Mouse (Mus musculus) CH12.LX (cell line): ENCODE data around the gene Phtf2. TPM values are rescaled to one million over a fixed set of nuclear protein-coding genes. Genes with fewer than 3 reads are reported as not detected.

ENCODE experiments used
- DNase-seq: peaks from one replicate; pipeline ENCODE4 v3.0.0-alpha.2; 2013; ENCODE audit errors: extremely low read depth
- H3K27ac ChIP-seq: 2 replicates; pipeline ENCODE4 v1.5.1; 2012; ENCODE audit warnings: low read depth, mild to moderate bottlenecking, control low read depth, moderate library complexity; ENCODE audit not compliant: insufficient read depth
- H3K27me3 ChIP-seq: replicated peaks from 2 replicates; pipeline ENCODE3; 2012; ENCODE audit warnings: inconsistent platforms
- H3K36me3 ChIP-seq, 2 experiments: replicated peaks in 1 of 2; 2 replicates each; pipeline versions ENCODE3 to v1.6.1; 2012; ENCODE audit warnings: inconsistent platforms in 1 of 2, low read length in 1 of 2, mild to moderate bottlenecking in 1 of 2, mixed read lengths in 1 of 2, moderate library complexity in 1 of 2; ENCODE audit not compliant: control insufficient read depth in 1 of 2, insufficient read depth in 1 of 2
- H3K4me1 ChIP-seq, 2 experiments: 2 replicates each; pipeline ENCODE4 v1.6.1; 2012; ENCODE audit warnings: inconsistent platforms in 1 of 2, moderate library complexity in 1 of 2; ENCODE audit not compliant: insufficient read depth in 2 of 2, control insufficient read depth in 1 of 2
- H3K4me2 ChIP-seq: 2 replicates; pipeline ENCODE4 v1.6.1; 2012; ENCODE audit warnings: low read depth, mild to moderate bottlenecking, control low read depth; ENCODE audit not compliant: poor library complexity, insufficient read depth, severe bottlenecking
- H3K4me3 ChIP-seq, 3 experiments: fragments of 150-350 bp in 1 of 3; sonication (generic) in 1 of 3; replicated peaks in 1 of 3; 2 replicates each; pipeline versions ENCODE3 to v1.5.1; 2011 to 2012; ENCODE audit warnings: low read depth in 2 of 3, low read length in 2 of 3, mild to moderate bottlenecking in 2 of 3, moderate library complexity in 2 of 3, control low read depth in 1 of 3, improper control_type of control experiment in 1 of 3, inconsistent platforms in 1 of 3, mixed read lengths in 1 of 3; ENCODE audit not compliant: poor library complexity in 1 of 3
- H3K79me2 ChIP-seq: replicated peaks from 2 replicates; pipeline ENCODE4 v1.6.1; 2012; ENCODE audit warnings: mild to moderate bottlenecking, moderate library complexity; ENCODE audit not compliant: control insufficient read depth, poor library complexity, insufficient read depth, severe bottlenecking; ENCODE audit errors: extremely low read depth
- H3K9ac ChIP-seq: 2 replicates; pipeline ENCODE4 v1.6.1; 2012; ENCODE audit warnings: low read depth, mild to moderate bottlenecking, control low read depth, moderate library complexity; ENCODE audit not compliant: insufficient read depth
- H3K9me3 ChIP-seq: replicated peaks from 2 replicates; pipeline ENCODE3; 2012; ENCODE audit warnings: low read length, inconsistent platforms, mixed read lengths
- CHD1 ChIP-seq: IDR thresholded peaks from 2 replicates; pipeline ENCODE4 v1.6.1; 2012; ENCODE audit warnings: low read depth, low read length, improper control_type of control experiment, inconsistent platforms
- CHD2 ChIP-seq: IDR thresholded peaks from 2 replicates; pipeline ENCODE4 v1.6.1; 2011; ENCODE audit warnings: low read length, improper control_type of control experiment
- E2F4 ChIP-seq: IDR thresholded peaks from 2 replicates; pipeline ENCODE4 v1.6.1; 2011; ENCODE audit warnings: low read depth, low read length, improper control_type of control experiment; ENCODE audit not compliant: insufficient replicate concordance
- ELF1 ChIP-seq: IDR thresholded peaks from 2 replicates; pipeline ENCODE4 v1.6.1; 2014; ENCODE audit warnings: low read depth, mild to moderate bottlenecking, inconsistent platforms, low read length, improper control_type of control experiment
- EP300 ChIP-seq: IDR thresholded peaks from 2 replicates; pipeline ENCODE4 v1.6.1; 2011; ENCODE audit warnings: low read length, improper control_type of control experiment
- JUN ChIP-seq: IDR thresholded peaks from 2 replicates; pipeline ENCODE4 v1.6.1; 2011; ENCODE audit warnings: low read depth, mild to moderate bottlenecking, low read length, improper control_type of control experiment, moderate library complexity; ENCODE audit not compliant: insufficient read depth
- KAT2A ChIP-seq: IDR thresholded peaks from 2 replicates; pipeline ENCODE4 v1.6.1; 2012; ENCODE audit warnings: low read length, improper control_type of control experiment, inconsistent platforms; ENCODE audit not compliant: insufficient replicate concordance
- MAX ChIP-seq: IDR thresholded peaks from 2 replicates; pipeline ENCODE4 v1.6.1; 2011; ENCODE audit warnings: low read length, improper control_type of control experiment
- POLR2AphosphoS2 ChIP-seq: IDR thresholded peaks from 2 replicates; pipeline ENCODE4 v1.6.1; 2011; ENCODE audit warnings: low read depth, low read length, improper control_type of control experiment
- RAD21 ChIP-seq: IDR thresholded peaks from 2 replicates; pipeline ENCODE4 v1.6.1; 2011; ENCODE audit warnings: low read depth, mild to moderate bottlenecking, low read length, improper control_type of control experiment, moderate library complexity
- RCOR1 ChIP-seq: conservative IDR thresholded peaks from 2 replicates; pipeline ENCODE4 v1.6.1; 2012; ENCODE audit warnings: low read depth, mild to moderate bottlenecking, inconsistent platforms, low read length, improper control_type of control experiment
- SIN3A ChIP-seq: IDR thresholded peaks from 2 replicates; pipeline ENCODE4 v1.6.1; 2012; ENCODE audit warnings: low read length, improper control_type of control experiment, inconsistent platforms
- SMC3 ChIP-seq: IDR thresholded peaks from 2 replicates; pipeline ENCODE4 v1.6.1; 2011; ENCODE audit warnings: low read depth, low read length, improper control_type of control experiment
- TCF12 ChIP-seq: IDR thresholded peaks from 2 replicates; pipeline ENCODE4 v1.6.1; 2014; ENCODE audit warnings: low read depth, mild to moderate bottlenecking, inconsistent platforms, low read length, improper control_type of control experiment
- UBTF ChIP-seq: IDR thresholded peaks from 2 replicates; pipeline ENCODE4 v1.6.1; 2012; ENCODE audit warnings: low read depth, mild to moderate bottlenecking, inconsistent platforms, low read length, improper control_type of control experiment, moderate library complexity
- USF2 ChIP-seq: conservative IDR thresholded peaks from 2 replicates; pipeline ENCODE4 v1.6.1; 2011; ENCODE audit warnings: low read depth, low read length, improper control_type of control experiment
- ZC3H11A ChIP-seq: IDR thresholded peaks from 2 replicates; pipeline ENCODE4 v1.6.1; 2012; ENCODE audit warnings: low read depth, mild to moderate bottlenecking, inconsistent platforms, low read length, improper control_type of control experiment
- ZKSCAN1 ChIP-seq: IDR thresholded peaks from 2 replicates; pipeline ENCODE4 v1.6.1; 2012; ENCODE audit warnings: low read depth, inconsistent platforms, low read length, improper control_type of control experiment, borderline replicate concordance
- dilution Hi-C: fragments of 300-500 bp; cut with MboI; formaldehyde crosslinking; loops from 2 replicates; pipeline ENCODE4 v1.14.3; 2020; ENCODE audit warnings: low sequenced_read_pairs; ENCODE audit not compliant: extremely low pct_unique_long_range_greater_than_20kb, extremely low pct_ligation_motif_present
- in situ Hi-C: fragments of 300-500 bp; cut with MboI; formaldehyde crosslinking; loops from 3 replicates; pipeline ENCODE4 v1.14.3; 2019; ENCODE audit warnings: low sequenced_read_pairs, low pct_ligation_motif_present, low pct_unique_long_range_greater_than_20kb, mixed read lengths
- polyA plus RNA-seq: library from polyadenylated mRNA; unstranded; fragments of >175 nt; gene quantifications from 2 replicates; pipeline ENCODE4 v1.2.1, GENCODE M21; 2012; ENCODE audit warnings: low read depth; ENCODE audit not compliant: insufficient read length
- total RNA-seq, 2 experiments: library from RNA; depleted of rRNA; stranded (reverse); fragments of 300-350 nt in 1 of 2; fragments of >200 nt in 1 of 2; gene quantifications; 2 replicates each; pipeline ENCODE4 v1.2.3; 2012 to 2014

Phtf2 gene
- total and polyA plus RNA-seq, 3 experiments: 18.5 to 30.4 (median 28.1) TPM

- Histone ChIP-seq H3K36me3 (peaks cover 0 to 9% of the 10 kb centered on the region in 2 experiments), H3K4me3 (no peak overlapping the region), H3K9ac (no peak overlapping the region), H3K27ac (no peak overlapping the region), H3K27me3 (no peaks in the 10 kb centered on the region), H3K79me2 (no peaks in the 10 kb centered on the region), H3K4me1 (peaks cover 7 to 27% of the 10 kb centered on the region in 2 experiments), H3K4me2 (no peak overlapping the region), H3K9me3 (no peaks in the 10 kb centered on the region)
- dilution Hi-C loops (no loop called here), in situ Hi-C loops (no loop called here)
- TF ChIP-seq ELF1 (no peak), RCOR1 (no peak), POLR2AphosphoS2 (no peak), ZKSCAN1 (no peak), UBTF (no peak), E2F4 (no peak), EP300 (no peak), SIN3A (no peak), SMC3 (no peak), CHD1 (no peak), ZC3H11A (no peak), JUN (no peak), KAT2A (no peak)
- no peak for DNase-seq
Observed at GRCm38 (mm10) chr5:20751696-20752095, 130.2 kb downstream of the Phtf2 start.

- dilution Hi-C loops: no loop called here
Observed at GRCm38 (mm10) chr5:20751000-20751399, 130.9 kb downstream of the Phtf2 start.

More at GRCm38 (mm10) chr5:20751000-20751399, 130.9 kb downstream of the Phtf2 start:
- H3K27ac ChIP-seq: no peak overlapping the region
- no peaks in the 10 kb centered on the region for H3K27me3 ChIP-seq
- peaks cover 7 to 27% of the 10 kb centered on the region in 2 experiments for H3K4me1 ChIP-seq
- H3K4me2 ChIP-seq: no peak overlapping the region
- no peaks in the 10 kb centered on the region for H3K79me2 ChIP-seq
- H3K9me3 ChIP-seq: no peaks in the 10 kb centered on the region
- no peak overlapping the region for H3K4me3 ChIP-seq
- no peak overlapping the region for H3K9ac ChIP-seq
- TF ChIP-seq USF2 (no peak), ZC3H11A (no peak), JUN (no peak), E2F4 (no peak), KAT2A (no peak), RAD21 (no peak), CHD2 (no peak), EP300 (no peak), TCF12 (no peak), MAX (no peak)
- no peak for DNase-seq
- in situ Hi-C loops: no loop called here
- H3K36me3 ChIP-seq: peaks cover 0 to 5% of the 10 kb centered on the region in 2 experiments
